Mouse (Mus musculus) adrenal gland, postnatal 25 days (tissue): ENCODE results near the gene Adgrb3. TPM values are rescaled to one million over a fixed set of nuclear protein-coding genes. Genes with fewer than 3 reads are reported as not detected.

Experiments used
- DNase-seq: peaks from one replicate; pipeline ENCODE4 v3.0.0; 2021; ENCODE audit warnings: mixed read lengths
- long read RNA-seq: library from polyadenylated mRNA; stranded (forward); transcript quantifications from one replicate; pipeline ENCODE4 v2.0.0, GENCODE M21; 2021
- total RNA-seq: library from RNA; stranded (reverse); gene quantifications from 2 replicates; pipeline ENCODE4 v1.2.3, GENCODE M21; 2021

The Adgrb3 gene
- 0.67 and 1.5 TPM in 2 replicates for total RNA-seq
- long read RNA-seq, partial matches to known transcripts: 1 of 1 reads
- long read RNA-seq, other reads (novel, unspliced or antisense): 0 of 1 reads

DNA sequence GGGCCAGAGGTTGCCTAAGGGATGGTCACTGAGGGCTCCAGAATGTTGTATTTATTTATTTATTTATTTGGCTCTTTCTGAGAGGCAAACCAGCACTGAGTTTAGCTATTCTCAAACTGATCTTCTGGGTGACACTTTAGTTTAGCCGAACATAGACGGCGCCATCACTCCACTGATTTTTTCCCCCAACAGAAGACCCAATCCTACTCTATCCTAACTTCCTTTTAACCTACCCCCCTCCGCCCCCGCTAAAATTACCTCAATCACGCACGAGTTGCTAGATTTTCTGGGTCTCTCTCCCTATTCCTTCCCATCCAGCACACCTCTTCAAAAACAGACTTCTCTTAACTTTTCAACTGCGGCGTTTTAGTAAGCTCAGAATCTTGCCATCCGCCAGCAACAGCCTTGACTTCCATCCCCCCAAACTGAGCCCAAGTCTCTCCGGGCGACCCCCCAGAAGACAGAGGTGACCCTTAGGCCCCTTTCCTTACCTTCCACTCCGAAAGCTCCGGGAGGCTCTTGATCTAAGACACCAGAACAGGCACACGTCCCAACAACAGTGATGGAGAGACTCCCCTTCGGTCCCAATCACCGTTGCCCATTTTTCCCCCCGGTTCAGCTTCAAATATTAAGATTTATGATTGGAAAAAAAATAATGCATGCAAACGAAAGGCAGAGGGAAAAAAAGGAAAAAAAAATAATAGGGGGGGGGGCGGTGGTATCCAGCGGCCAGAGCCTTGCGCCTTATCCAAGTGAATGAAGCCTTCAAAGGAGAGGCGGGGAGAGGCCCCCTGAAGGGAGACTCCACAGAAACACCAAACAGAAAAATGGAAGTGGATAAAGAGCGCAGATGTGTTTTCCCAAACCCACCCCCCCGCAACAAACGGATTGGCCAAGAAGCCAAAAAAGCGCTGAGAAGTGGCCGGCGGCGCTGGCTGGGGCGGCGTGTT is at the start of gene Adgrb3:
Gene Adgrb3 (minus strand): TSS at position 737 of the 950 bp plus-strand sequence.
- DNase-seq: no peak

DNA sequence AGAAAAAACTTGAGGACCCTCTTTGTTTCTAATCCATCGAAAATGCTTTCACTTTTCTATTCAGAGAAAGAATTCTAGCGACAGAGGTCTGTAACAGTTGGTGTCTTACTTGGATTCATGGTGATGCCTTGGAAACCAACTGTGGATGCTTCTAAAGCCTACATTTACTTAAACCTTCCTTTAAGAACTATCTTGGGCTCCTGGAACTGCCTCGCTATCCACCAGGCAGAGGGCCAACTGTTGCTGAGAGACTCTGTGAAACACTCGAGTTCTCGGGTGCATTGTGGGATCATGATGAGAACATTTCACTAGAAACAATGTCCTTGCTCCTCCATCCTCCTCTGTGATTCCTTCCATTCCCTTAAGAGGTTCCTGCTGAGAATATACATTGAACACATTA is 48.0 kb upstream of the Adgrb3 start:
- DNase-seq: no peak

DNA sequence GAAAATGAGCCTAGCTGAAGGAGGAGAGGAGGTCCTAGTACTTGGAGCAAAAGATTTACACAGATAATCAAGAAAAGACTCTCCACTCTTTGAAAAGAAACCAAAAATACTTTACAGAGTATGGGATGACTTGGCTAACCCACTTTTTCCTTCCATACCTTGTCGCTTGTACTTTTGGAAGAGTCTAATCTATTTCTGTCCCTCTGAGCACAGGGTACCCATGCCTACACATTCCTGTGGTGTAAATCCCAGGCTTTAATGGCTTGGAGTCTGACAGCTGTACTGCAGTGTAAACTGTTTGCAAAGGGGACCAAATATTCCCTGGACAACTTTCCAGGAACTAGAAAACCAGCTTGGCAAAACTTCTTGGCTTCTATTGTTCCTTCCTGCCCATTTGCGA is 28.0 kb upstream of the Adgrb3 start:
- DNase-seq: no peak

GRCm38 (mm10) chr1:25854451-25854978 is 25.0 kb upstream of the Adgrb3 start:
- no peak for DNase-seq

- DNase-seq: no peak
These were observed 2.8 kb upstream of the Adgrb3 start for GRCm38 (mm10) chr1:25832260-25832659.

GRCm38 (mm10) chr1:25831521-25831900 is 2.0 kb upstream of the Adgrb3 start:
- DNase-seq: no peak

GRCm38 (mm10) chr1:25830757-25831520 is 1.4 kb upstream of the Adgrb3 start:
- DNase-seq: no peak

- DNase-seq: peak; percentile 18
These were observed 629 bp upstream of the Adgrb3 start for GRCm38 (mm10) chr1:25829921-25830751.

DNA sequence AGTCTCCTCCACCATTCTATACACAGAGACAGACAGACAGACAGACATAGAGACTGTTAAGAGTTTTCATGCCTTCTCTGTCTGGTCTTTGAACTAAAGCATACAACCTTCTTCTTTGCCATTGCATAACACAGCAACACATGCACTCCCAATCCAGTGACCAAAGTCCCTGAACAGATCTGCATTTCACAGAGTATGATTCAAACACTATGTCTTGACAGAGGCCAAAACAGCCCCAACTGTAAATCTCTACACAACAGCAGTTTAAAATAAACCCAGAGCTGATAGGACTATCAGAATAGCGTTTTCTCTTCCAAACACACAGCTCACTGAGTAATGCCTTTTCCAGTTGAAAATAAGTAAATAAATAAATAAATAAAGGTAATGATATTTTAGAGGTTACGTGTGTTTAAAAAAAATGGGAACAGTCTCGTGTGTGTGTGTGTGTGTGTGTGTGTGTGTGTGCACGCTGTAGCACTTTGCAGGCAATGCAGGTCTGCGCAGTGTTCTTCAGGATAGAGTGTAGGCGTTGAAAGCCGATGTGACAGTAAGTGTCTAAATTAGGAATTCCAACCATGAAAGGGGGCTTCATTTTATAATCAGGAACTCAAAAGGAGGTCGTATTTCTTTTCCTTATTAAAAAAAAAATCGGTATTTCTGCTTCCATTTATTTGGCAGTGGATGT is 1.3 kb downstream of the Adgrb3 start:
- DNase-seq: no peak

- DNase-seq: no peak
These were observed 2.1 kb downstream of the Adgrb3 start for GRCm38 (mm10) chr1:25827436-25827835.

- DNase-seq: peak; percentile 9
These were observed 2.7 kb downstream of the Adgrb3 start for GRCm38 (mm10) chr1:25826771-25827170.

DNA sequence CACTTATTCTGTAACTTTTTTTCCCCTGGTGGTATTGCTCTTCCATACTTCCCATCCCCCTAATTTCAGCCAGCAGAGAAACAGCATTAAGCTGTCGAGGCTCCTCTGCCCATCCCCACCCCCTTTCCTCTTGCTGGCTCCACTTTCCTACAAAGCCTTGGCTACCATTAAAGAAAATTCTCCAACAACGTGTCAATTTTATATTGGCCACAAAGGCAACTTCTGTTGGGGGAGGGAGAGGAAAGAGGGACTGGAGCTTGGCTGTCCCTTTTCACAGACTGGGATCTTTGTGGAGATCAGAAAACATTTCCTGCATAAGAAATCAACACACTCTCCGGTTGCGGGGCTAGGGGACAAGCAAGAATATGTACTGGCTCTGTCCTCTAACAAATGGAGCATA is 4.9 kb downstream of the Adgrb3 start:
- no peak for DNase-seq

DNA sequence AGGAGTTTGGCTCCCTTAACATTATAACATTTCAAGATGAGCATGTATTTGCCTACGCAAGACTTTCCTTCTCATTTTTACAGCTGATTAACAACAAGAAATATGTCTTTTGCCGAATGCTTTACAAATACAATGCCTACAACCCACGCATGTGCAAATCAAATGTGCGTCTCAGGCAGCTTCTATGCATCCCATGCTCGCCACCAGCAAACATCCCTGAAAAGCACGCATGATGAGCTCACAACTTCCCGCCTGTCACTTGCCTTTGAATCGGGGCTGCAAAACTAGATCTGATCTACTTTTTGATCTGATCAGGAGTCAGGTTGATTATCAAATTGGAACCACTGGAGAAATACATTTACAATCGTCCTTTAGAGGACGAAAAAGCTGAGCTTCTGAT is 5.5 kb downstream of the Adgrb3 start:
- no peak for DNase-seq

- no peak for DNase-seq
These were observed 14.0 kb downstream of the Adgrb3 start for GRCm38 (mm10) chr1:25815491-25815890.

GRCm38 (mm10) chr1:25778784-25779183 is 50.7 kb downstream of the Adgrb3 start:
- no peak for DNase-seq

GRCm38 (mm10) chr1:25777459-25777858 is 52.0 kb downstream of the Adgrb3 start:
- DNase-seq: no peak

GRCm38 (mm10) chr1:25775440-25776130 is 53.9 kb downstream of the Adgrb3 start:
- no peak for DNase-seq

DNA sequence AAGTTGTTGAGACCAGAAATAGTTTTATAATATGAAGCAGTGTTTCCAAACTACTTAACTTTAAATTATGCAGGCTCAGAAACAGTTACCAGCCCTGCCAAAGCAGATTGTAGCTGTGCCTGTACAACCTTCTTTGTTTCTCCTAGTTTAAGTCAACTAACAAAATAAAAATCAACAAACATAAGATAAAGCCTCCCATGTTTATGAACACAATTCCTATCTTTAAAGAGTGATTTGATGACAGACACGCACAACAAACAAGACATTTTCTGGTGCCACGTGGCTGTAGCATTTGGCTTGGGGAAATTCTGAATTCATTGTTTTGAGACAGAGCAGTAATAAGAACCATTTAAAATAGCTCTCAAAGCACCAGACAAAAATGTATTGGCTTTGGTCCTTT is 60.5 kb downstream of the Adgrb3 start:
- no peak for DNase-seq

GRCm38 (mm10) chr1:25755265-25755664 is 74.2 kb downstream of the Adgrb3 start:
- DNase-seq: no peak

DNA sequence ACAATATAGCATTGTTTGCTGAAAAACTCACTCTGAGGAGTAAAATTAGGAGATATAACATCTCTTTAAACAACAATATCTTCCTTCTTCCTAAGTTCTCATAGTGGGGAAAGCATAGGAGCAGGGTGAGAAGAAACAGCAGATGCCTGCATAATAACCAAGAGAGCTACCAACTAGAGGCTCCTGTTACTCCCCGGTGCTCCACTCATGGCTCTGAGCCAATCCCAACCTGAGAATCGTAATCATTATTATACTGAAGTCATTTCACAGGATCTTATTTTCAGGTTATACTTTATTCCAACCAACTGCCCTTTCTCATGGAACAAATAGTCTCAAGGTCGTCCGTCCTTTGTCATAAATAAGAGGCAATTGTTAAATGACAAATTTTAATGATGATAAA is 75.0 kb downstream of the Adgrb3 start:
- no peak for DNase-seq

DNA sequence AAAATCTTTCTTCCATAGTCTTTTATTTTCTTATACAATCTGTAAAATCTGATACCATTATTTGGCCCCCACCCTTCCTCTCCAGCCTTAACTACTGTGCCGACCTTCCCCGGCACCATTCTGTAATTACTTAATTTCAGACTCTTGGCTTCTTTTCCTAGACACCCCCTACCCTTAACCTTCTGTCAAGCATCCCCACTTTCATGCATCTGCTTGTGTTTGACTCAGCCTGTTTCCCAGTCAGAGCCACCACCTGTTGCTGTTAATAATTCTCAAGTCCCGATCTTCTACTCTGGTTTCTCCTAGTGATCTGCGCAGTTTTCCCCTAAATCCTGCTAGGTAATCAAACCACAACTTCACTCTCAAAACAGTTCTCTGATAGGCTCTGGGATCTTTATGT is 83.9 kb downstream of the Adgrb3 start:
- DNase-seq: no peak
